Mouse (Mus musculus): Measurements from ENCODE around the gene Gm20388.

DNA sequence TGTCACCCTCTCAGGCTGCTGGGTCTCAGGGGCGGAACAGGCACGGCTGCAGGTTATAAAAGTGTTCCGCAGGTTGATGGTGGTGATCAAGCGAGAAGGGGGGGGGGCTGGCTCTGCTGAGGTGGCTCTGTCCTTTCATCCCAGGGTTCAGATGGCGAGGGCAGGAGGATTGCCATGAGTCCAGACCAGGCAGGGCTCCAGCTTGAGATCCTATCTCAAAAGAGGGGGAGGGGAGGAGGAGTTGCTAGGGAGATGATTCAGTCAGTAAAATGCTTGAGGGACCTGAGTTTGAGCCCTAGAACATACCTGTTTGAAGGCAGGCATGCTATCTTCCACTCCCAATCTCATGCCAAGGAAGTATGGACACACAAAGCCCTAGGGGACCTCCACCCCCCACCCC, 649.9 kb downstream of the Gm20388 start:
- TF ChIP-seq POLR2A (IDR thresholded peaks at IDR 0.05; ENCODE audit: low read depth, low read length), result no peak
- TF ChIP-seq CTCF (conservative IDR thresholded peaks at IDR 0.05; ENCODE audit: insufficient read depth, insufficient read length, low read depth, low read length), result no peak

Measured in kidney, adult 2 months (tissue).